Mouse (Mus musculus) neural tube, embryonic 15.5 days (tissue): ENCODE results near the gene Otulinl. TPM values are rescaled to one million over a fixed set of nuclear protein-coding genes. Genes with fewer than 3 reads are reported as not detected.
A peak's percentile ranks its signal among the peaks of the same experiment; 100 is the strongest.

Experiments used
- ATAC-seq: fragments of 200-750 bp; cut with Nextera tagmentation; 2 replicates; pipeline ENCODE4 v1.8.0; 2017; ENCODE audit warnings: mild to moderate bottlenecking, moderate TSS enrichment, moderate library complexity; ENCODE audit not compliant: low FRiP score
- H3K27ac ChIP-seq: fragments of 300-500 bp; sonication (generic); replicated peaks from 2 replicates; pipeline ENCODE4 v1.5.1; 2015; ENCODE audit warnings: mild to moderate bottlenecking, inconsistent platforms
- H3K27me3 ChIP-seq: fragments of 300-500 bp; sonication (generic); replicated peaks from 2 replicates; pipeline ENCODE4 v1.6.1; 2015; ENCODE audit warnings: inconsistent platforms
- H3K36me3 ChIP-seq: fragments of 300-500 bp; sonication (generic); 2 replicates; pipeline ENCODE4 v1.6.1; 2015; ENCODE audit warnings: inconsistent platforms
- H3K4me1 ChIP-seq: fragments of 300-500 bp; sonication (generic); 2 replicates; pipeline ENCODE4 v1.6.1; 2015; ENCODE audit warnings: inconsistent platforms
- H3K4me2 ChIP-seq: fragments of 300-500 bp; sonication (generic); 2 replicates; pipeline ENCODE4 v1.6.1; 2015; ENCODE audit warnings: inconsistent platforms, mild to moderate bottlenecking, moderate library complexity
- H3K4me3 ChIP-seq: fragments of 300-500 bp; sonication (generic); replicated peaks from 2 replicates; pipeline ENCODE4 v1.5.1; 2015; ENCODE audit warnings: mild to moderate bottlenecking, inconsistent platforms
- H3K9ac ChIP-seq: fragments of 300-500 bp; sonication (generic); replicated peaks from 2 replicates; pipeline ENCODE4 v1.6.1; 2015; ENCODE audit warnings: mild to moderate bottlenecking, inconsistent platforms
- H3K9me3 ChIP-seq: fragments of 300-500 bp; sonication (generic); replicated peaks from 2 replicates; pipeline ENCODE4 v1.6.1; 2016; ENCODE audit warnings: inconsistent platforms
- WGBS: fragments of 180-500 bp; shearing (Covaris S2); methylation state at CpG from one replicate; pipeline ENCODE4 v1.1.7; 2015; ENCODE audit warnings: mixed read lengths; 5-methylcytosine and 5-hydroxymethylcytosine counted together
- polyA plus RNA-seq: library from polyadenylated mRNA; unstranded; fragments of >200 nt; fragmentation: Nextera tagmentation; extraction: Ambion mirVana; gene quantifications from 2 replicates; pipeline ENCODE4 v1.2.1, GENCODE M21; 2015

The Otulinl gene
- polyA plus RNA-seq, 1 experiment from 2014 or later, result 16.2 TPM

DNA sequence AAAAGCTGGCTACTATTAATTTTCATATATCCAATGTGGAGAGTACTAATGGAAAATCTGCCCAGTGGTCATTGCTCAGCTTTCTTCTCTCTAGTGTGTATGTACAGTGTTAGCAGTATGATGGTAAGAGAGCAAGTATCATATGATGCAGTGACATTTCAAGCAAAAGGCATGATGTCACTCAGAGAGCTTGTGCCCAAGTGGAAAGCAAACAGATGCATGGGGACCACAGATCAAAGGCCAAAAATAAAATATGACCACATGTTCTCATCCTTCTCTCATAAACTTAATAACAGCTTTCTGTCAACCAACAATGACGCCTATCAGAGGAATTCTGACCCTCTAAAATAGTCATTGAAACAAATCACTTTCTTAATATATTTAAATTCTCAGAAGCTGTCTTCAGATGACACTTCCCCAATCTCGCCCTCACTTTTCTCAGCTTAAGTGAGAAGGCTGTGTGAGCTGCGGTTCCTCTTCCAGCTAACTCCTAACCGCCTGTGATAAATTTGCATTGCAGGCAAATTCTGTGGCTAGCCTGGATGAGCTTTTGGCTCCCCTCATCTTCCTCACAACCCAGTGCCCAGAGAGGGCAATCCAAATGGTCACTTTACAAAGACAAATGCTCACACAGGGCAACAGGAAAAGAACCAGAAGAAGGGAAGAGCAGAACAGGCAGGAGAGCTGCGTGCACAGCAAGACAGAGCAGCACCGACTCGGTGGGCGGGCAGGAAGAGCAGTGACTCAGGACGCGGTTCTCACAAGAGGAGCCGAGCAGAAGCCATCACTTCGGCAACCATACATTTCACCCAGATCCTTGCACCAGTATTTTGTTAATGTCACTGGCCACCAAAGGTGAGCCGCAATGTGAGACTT is 56.1 kb downstream of the Otulinl start:
- H3K4me1 ChIP-seq, result peaks cover 24% of the 10 kb centered on the region
- 92% methylated on average over 13 of the region's 13 CpGs for WGBS

DNA sequence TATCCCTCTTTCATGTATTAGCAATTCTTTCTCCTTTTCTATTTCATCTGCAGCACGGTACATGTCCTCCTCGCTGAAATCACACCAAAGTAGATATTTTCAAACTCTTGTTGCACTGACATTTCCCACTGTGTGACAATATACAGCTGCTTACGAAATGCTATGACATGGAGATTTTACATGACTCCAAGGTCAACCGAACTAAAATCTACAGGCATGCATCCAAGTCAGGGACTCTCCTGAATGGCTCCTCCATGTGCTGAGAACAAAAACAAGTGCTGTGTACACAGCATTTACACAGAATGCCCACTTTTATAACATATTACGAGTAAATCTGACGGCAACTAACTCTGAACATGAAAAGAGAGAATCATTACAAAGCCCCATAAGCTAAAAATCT is 58.1 kb downstream of the Otulinl start:
- H3K27ac ChIP-seq, result no peak overlapping the region
- no peak overlapping the region for H3K4me2 ChIP-seq
- WGBS, result 93% methylated on average over 6 of the region's 6 CpGs
- no peaks in the 10 kb centered on the region for H3K9me3 ChIP-seq
- H3K36me3 ChIP-seq, result peaks cover 10% of the 10 kb centered on the region
- H3K4me3 ChIP-seq, result no peak overlapping the region
- no peak overlapping the region for H3K9ac ChIP-seq
- ATAC-seq, result no peak
- H3K27me3 ChIP-seq, result no peaks in the 10 kb centered on the region
- H3K4me1 ChIP-seq, result peaks cover 6% of the 10 kb centered on the region; the same call in 1 of the 2 replicates

More for the DNA sequence above, 56.1 kb downstream of the Otulinl start:
- H3K27ac ChIP-seq, result no peak overlapping the region
- no peak overlapping the region for H3K9ac ChIP-seq
- H3K9me3 ChIP-seq, result no peaks in the 10 kb centered on the region
- ATAC-seq, result no peak
- no peaks in the 10 kb centered on the region for H3K27me3 ChIP-seq
- no peak overlapping the region for H3K4me2 ChIP-seq
- no peak overlapping the region for H3K4me3 ChIP-seq
- H3K36me3 ChIP-seq, result peaks cover 10% of the 10 kb centered on the region

DNA sequence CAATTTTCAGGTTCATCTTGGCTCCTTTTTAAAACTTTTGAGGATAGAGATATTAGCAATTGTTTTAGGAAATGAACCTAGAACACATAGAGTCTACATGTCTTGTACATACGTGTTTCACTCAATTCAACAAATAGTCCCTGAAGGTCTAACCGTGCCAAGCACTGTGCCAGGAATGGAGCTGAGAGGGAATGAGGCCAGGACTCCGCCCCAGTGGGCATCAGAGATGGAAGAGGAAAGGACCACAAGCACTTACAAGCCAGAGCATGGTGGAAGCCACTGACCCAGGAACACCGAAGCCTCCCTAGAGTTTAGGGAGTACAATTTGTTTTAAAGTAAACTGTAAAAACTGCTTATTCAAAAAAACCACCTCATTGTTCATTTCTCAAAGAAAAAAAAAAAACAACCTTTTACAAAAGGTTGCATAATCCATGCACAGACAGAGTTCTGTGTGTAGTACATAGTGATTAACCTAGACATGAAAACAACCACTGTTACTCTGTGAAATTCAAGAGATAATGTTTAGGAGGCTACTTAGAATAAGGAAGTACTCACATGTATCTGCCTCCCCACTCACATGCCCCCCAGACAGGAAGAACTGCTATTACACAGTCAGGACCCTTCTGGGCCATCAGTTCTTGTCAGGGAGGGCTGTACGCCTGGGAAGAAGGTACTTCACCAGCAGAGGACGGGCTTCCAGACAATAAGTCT is 60.7 kb downstream of the Otulinl start:
- ATAC-seq, result no peak
- H3K36me3 ChIP-seq, result peaks cover 20% of the 10 kb centered on the region

DNA sequence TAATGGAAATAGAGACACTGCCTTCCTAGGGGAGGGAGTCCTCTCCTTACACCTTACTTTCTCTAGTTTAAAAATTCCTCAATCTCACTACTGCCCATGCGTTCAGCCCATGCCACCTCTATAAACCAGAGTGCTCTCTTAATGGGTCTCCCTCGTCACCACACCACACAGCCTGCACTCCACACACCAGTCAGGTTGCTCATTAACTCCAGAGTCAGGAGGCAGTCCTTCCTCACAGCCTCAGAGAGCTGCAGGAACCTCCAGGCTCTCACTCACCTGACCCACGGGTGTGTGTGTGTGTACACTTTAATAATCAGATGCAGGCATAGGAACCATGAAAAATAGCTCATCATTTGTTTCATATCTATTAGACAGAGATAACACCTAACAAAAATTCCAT is 61.7 kb downstream of the Otulinl start:
- ATAC-seq, result no peak
- no peak overlapping the region for H3K4me2 ChIP-seq
- H3K36me3 ChIP-seq, result peaks cover 20% of the 10 kb centered on the region
- 71% methylated on average over 3 of the region's 3 CpGs for WGBS
- H3K9ac ChIP-seq, result no peak overlapping the region
- H3K27me3 ChIP-seq, result no peaks in the 10 kb centered on the region
- no peak overlapping the region for H3K4me3 ChIP-seq
- no peaks in the 10 kb centered on the region for H3K4me1 ChIP-seq
- no peaks in the 10 kb centered on the region for H3K9me3 ChIP-seq
- no peak overlapping the region for H3K27ac ChIP-seq

More for the DNA sequence above, 60.7 kb downstream of the Otulinl start:
- no peak overlapping the region for H3K9ac ChIP-seq
- no peak overlapping the region for H3K27ac ChIP-seq
- H3K4me2 ChIP-seq, result no peak overlapping the region
- no peaks in the 10 kb centered on the region for H3K27me3 ChIP-seq
- no peaks in the 10 kb centered on the region for H3K9me3 ChIP-seq
- H3K4me3 ChIP-seq, result no peak overlapping the region
- no peaks in the 10 kb centered on the region for H3K4me1 ChIP-seq
- WGBS, result 83% methylated on average over 6 of the region's 6 CpGs

DNA sequence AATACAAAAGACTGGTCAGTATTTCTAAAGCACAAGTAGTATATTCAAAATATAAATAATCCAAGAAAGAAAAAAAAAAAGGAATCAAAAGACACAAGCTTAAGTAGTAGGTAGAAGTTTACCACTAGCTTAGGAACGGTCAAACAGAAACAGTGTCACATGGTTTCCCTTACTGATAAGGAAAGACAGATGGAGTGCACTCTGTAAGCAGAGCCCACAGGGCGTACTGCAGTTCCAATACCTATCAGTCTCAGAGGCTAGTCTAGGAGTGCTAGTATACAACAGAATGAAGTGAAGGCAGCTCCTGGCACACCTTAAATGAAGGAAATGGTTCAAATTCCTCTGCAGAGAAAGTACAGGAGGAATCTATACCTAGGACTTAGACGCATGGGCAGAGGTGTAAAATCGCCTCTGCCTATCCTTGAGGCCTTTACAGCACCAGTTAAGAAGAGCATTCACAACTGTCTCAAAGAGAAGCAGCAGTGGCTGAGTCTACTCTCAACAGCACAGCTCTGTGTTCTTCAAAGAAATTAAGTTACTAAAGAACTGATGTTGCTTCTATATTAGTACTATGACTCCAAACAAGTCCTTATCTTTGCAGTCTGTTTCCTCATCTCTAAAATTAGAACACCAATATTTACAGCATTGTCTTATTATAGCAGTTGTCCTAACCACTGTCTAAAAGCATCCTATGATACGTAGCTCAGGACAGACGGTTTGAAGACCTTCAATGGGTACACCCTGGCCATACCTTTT is 62.4 kb downstream of the Otulinl start:
- Histone ChIP-seq H3K9ac (no peak overlapping the region), H3K4me1 (no peaks in the 10 kb centered on the region), H3K36me3 (peaks cover 20% of the 10 kb centered on the region), H3K4me3 (no peak overlapping the region), H3K27me3 (no peaks in the 10 kb centered on the region), H3K9me3 (no peaks in the 10 kb centered on the region), H3K27ac (no peak overlapping the region), H3K4me2 (no peak overlapping the region)
- WGBS, result 93% methylated on average over 6 of the region's 6 CpGs
- ATAC-seq, result no peak

DNA sequence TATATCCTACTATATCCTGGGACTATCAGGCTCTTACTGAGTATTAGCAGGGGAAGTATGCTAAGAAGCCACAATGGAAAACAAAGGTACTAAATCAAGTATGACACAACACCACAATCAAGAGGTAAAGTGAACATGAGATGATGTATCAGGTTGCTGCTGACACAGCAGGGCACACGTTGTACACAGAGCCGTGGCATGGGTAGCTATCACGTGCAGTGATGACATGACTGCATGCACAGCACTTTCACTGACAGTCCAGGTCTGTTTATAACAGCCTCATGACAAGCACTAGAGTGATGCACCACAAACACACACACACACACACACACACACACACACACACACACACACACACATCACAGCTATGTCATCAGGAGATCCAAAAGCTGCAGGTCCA is 64.2 kb downstream of the Otulinl start:
- no peaks in the 10 kb centered on the region for H3K27me3 ChIP-seq
- H3K4me3 ChIP-seq, result no peak overlapping the region
- no peak overlapping the region for H3K4me2 ChIP-seq
- 80% methylated on average over 3 of the region's 3 CpGs for WGBS
- H3K9ac ChIP-seq, result no peak overlapping the region
- ATAC-seq, result no peak
- peaks cover 15% of the 10 kb centered on the region for H3K36me3 ChIP-seq
- H3K4me1 ChIP-seq, result peaks cover 3% of the 10 kb centered on the region
- no peak overlapping the region for H3K27ac ChIP-seq
- H3K9me3 ChIP-seq, result no peaks in the 10 kb centered on the region

DNA sequence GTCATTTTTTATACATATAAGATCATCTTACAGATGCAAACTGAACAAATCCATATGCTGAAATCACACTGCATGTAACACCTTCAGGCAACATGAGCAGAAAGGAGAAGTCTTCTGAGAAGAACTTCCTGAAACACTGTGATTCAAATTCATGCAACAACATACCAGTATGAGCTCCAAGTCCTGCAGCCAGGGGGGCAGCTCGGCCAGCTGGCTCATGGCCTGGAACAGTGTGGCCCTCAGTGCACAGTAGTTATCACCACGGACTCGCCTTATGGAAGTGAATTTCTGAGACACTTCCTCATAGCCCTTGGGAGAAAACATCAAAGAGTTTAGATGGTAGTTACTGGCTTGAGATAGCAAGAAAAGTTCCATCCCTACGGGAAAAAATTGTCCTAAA is 65.2 kb downstream of the Otulinl start:
- Histone ChIP-seq H3K4me3 (no peak overlapping the region), H3K9ac (no peak overlapping the region), H3K27ac (no peak overlapping the region), H3K4me2 (no peak overlapping the region), H3K9me3 (no peaks in the 10 kb centered on the region), H3K27me3 (no peaks in the 10 kb centered on the region), H3K36me3 (peaks cover 16% of the 10 kb centered on the region), H3K4me1 (peaks cover 3% of the 10 kb centered on the region)
- no peak for ATAC-seq
- 77% methylated on average over 4 of the region's 4 CpGs for WGBS

DNA sequence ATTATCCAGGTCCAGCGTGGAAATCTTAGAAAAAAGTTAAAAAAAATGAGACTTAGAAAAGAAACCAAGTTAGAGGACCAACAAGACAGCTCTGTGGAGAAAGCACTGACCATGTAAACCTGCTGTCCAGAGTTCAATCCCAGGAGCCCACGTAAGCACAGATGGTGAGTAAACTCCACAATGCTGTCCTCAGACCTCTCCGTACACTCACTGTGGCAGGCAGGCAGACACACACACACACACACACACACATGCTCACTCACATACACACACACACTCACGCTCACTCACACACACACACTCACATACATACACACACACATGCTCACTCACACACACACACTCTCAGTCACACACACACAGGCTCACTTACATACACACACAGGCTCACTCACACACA is 68.1 kb downstream of the Otulinl start:
- no peak overlapping the region for H3K27ac ChIP-seq
- ATAC-seq, result no peak
- no peak overlapping the region for H3K9ac ChIP-seq
- no peak overlapping the region for H3K4me2 ChIP-seq
- H3K4me1 ChIP-seq, result peaks cover 3% of the 10 kb centered on the region
- WGBS, result 98% methylated on average over 4 of the region's 4 CpGs
- no peak overlapping the region for H3K4me3 ChIP-seq
- peaks cover 24% of the 10 kb centered on the region for H3K36me3 ChIP-seq
- no peaks in the 10 kb centered on the region for H3K9me3 ChIP-seq
- no peaks in the 10 kb centered on the region for H3K27me3 ChIP-seq

DNA sequence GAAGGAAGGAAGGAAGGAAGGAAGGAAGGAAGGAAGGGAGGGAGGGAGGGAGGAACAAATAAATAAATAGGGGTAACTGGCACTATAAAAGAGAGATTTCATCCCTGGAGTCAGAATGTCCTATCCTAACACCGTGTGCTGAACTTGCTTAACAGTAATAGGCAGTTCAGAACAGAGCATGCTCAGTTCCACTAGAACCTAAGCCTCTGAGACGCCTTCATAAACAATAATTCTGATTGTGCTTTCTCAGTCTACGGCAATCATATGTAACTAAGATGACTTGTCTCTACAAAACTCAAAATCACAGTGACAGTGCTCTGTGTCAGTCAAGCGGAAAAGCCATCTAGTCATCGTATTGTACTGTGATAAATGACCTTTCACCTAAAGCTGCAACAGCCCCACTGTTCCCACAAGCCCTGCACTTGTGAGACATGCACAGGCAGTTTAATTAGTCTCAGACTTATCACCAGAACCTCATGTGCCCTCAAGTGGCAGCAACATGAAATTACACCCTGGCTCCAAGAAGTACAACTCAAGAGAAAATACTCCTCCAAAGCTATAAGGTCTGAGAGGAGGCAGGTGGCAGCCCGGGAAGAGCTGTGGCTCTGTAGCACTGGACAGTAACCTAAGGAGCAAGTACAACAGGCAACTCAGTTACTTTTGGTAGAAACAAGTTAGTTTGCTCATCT is 68.7 kb downstream of the Otulinl start:
- no peaks in the 10 kb centered on the region for H3K27me3 ChIP-seq
- WGBS, result 24% methylated on average over 6 of the region's 6 CpGs
- no peak overlapping the region for H3K4me2 ChIP-seq
- H3K9ac ChIP-seq, result no peak overlapping the region
- no peak overlapping the region for H3K27ac ChIP-seq
- peaks cover 25% of the 10 kb centered on the region for H3K36me3 ChIP-seq
- peaks cover 3% of the 10 kb centered on the region for H3K4me1 ChIP-seq
- H3K9me3 ChIP-seq, result no peaks in the 10 kb centered on the region
- peak; percentile 89 for ATAC-seq
- no peak overlapping the region for H3K4me3 ChIP-seq

DNA sequence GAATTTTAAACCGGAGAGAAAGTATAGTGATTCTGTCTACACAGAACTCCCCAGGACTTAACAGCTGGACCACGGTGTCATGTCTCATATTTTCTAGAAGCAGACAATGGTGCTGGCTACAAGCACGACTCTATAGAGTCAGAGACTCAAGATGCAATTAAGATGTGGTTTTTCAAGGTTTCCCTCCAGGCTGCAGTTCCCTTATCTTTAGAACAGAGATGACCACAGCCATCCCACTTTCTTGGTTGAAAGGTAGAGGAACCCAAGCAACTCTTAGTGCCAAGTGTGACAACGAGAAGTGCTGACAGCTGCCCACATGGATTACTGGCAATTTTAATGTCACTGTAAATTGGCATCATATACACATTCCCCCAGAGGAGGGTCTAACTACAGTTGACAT is 71.8 kb downstream of the Otulinl start:
- Histone ChIP-seq H3K4me1 (peaks cover 3% of the 10 kb centered on the region), H3K4me3 (no peak overlapping the region), H3K4me2 (no peak overlapping the region), H3K36me3 (peaks cover 26% of the 10 kb centered on the region), H3K9me3 (no peaks in the 10 kb centered on the region), H3K27ac (no peak overlapping the region), H3K27me3 (no peaks in the 10 kb centered on the region), H3K9ac (no peak overlapping the region)
- no peak for ATAC-seq
- 74% methylated on average over 4 of the region's 4 CpGs for WGBS

DNA sequence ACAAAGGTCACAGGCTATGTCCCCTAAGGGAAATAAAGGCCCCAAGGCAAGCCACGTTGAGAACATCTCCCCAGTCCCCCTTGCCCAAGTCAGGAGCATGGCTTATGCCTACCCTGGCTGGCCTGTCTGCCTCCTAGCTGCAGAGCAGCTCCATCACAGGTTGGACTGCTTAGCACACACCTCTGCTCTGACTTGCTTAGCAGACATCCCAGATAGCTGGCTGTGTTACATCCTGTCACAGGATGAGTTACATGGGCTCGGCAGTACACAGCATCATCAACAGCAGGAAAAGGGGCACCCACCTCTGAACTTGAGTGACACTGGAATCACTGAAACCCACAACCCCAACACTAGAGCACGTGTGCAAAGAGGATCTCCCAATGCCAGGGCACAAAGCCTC is 76.1 kb downstream of the Otulinl start:
- Histone ChIP-seq H3K4me3 (no peak overlapping the region), H3K9me3 (no peaks in the 10 kb centered on the region), H3K27me3 (no peaks in the 10 kb centered on the region), H3K4me2 (no peak overlapping the region), H3K9ac (no peak overlapping the region), H3K36me3 (peaks cover 25% of the 10 kb centered on the region), H3K4me1 (no peaks in the 10 kb centered on the region; the same call in 1 of the 2 replicates), H3K27ac (no peak overlapping the region)
- peak; percentile 51; the same call in 1 of the 2 replicates for ATAC-seq
- 77% methylated on average over 3 of the region's 3 CpGs for WGBS
